Mouse (Mus musculus) cerebellum, postnatal 4 days (tissue): ENCODE measurements around the gene Slc38a2.

Source experiments
- DNase-seq, 2 experiments: peaks; one replicate each; pipeline ENCODE4 v3.0.0; 2022; ENCODE audit warnings: low spot score in 2 of 2, mixed read lengths in 1 of 2

Gene Slc38a2

GRCm38 (mm10) chr15:96665889-96666288, 33.6 kb downstream of the Slc38a2 start:
- peak in 1 of 2 experiments; percentile 65 for DNase-seq

DNA sequence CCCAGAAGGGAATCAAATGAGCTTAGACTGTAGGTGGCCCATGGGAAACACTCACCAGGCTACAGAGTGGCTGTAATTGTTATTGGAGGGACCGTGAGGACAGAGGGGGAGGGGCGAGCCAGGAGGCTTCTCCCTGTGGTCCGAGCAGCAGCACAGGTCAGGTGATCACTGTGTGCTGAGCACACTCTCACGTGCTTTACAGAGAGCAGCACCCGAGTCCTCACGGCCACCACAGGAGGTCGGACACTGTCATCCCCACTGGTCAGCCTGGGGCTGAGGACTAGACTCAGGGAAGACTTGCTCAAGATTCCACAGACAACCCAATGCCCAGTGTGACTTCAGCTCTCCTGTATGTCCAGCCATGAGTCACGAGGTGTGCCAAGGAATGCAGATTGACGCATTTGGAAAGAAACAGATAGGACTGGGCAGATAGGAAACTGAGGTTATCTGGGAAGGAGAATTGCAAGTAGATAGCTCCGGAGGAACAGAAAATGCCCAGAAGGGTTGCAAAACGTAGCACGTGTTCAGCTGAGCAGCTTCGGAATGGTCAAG, 38.9 kb downstream of the Slc38a2 start:
- DNase-seq = no peak

DNA sequence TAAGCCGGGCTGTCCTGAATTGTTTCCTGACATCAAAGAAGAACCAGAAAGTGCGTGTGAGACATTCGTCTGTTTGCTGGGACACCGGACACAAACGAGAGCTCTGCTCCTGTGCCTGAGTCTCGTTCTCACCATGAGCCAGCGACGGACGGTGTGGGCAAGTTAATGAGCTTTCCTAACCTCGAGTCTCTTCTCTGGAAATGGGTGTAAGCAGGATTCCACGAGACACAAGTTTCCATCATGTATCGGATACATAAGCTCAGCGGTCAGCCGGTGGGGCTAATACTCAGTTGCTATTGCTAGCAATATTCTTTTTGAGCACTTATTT, 41.3 kb downstream of the Slc38a2 start:
- DNase-seq = no peak

DNA sequence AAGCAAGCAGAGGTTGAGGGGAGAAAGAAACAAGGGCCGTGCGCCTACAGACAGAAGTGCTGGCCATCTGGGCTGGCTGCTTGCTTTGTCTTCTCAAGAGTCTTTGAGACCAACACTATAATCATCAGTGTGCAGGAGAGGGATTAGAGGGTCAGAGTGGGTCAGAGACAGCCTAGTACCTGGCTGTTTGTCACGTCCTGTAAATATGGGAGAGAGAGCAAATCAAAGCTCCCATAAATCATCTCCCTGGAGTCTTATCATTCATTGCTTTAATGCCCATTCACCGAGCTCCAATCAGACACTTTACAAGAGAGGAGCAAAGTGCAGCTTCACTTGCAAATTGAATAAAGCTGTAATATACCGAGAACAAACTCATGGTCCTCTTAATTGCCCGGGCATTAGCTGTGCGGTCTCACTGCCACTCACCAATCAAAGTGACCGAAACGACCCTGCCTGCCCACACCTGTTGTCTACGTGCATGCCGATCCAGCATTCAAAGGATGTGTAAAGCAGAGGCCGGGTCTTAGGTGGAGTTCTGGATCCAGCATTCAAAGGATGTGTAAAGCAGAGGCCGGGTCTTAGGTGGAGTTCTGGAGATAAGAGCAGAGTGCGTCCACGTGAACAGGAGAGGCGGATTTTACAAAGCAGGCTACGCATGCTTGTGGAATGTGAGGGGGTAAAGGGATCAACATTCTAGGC, 41.8 kb downstream of the Slc38a2 start:
- DNase-seq = no peak

DNA sequence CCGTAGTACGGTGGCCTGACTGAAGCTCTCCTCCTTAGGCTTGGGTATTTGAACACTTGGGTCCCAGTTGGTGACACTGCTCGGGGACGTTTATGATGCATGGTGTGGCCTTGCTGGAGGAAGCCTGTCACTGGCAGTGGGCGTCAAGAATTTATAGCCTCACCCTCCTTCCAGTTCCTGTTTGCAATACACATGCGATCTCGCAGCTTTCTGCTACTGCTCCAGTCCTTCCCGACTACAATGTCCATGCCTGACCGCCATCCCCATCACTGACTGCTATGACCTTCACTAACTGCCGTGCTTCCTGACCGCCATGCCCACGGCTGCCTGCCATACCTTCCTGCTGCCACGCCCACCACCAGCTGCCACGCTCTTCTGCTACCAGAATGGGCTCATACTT, 44.0 kb downstream of the Slc38a2 start:
- no peak for DNase-seq

GRCm38 (mm10) chr15:96654714-96655113, 44.8 kb downstream of the Slc38a2 start:
- no peak for DNase-seq

DNA sequence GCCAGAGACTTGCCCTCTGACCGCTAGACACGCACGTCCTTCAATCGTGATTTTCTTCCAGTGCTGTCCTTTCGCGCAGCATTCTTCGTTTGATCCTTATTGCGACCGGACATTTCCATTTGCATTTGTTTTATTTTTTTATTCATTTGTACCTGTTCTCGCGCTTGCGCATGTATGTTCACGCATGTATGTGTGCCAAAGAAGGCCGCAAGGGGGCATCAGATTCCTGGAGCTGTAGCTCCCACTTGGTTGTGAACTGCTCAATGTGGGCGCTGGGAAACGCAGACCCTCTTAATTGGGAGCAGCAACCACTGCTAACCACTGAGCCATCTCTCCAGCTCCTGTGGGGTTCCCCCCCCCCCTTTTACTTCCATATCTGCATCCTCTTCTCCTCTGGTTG, 46.5 kb downstream of the Slc38a2 start:
- DNase-seq = no peak

- DNase-seq = peak in 1 of 2 experiments; percentile 35
Measured at GRCm38 (mm10) chr15:96652531-96652930, 47.0 kb downstream of the Slc38a2 start.

GRCm38 (mm10) chr15:96647376-96647775, 52.2 kb downstream of the Slc38a2 start:
- no peak for DNase-seq

- peak; percentile 42 to 73 for DNase-seq
Measured at GRCm38 (mm10) chr15:96642436-96643405, 56.8 kb downstream of the Slc38a2 start, which contains the start of gene Slc38a1. Gene Slc38a1, minus strand, starts transcription at chr15:96642913.

- peak in 1 of 2 experiments; percentile 36 for DNase-seq
Measured at GRCm38 (mm10) chr15:96641821-96642435, 57.6 kb downstream of the Slc38a2 start.

DNA sequence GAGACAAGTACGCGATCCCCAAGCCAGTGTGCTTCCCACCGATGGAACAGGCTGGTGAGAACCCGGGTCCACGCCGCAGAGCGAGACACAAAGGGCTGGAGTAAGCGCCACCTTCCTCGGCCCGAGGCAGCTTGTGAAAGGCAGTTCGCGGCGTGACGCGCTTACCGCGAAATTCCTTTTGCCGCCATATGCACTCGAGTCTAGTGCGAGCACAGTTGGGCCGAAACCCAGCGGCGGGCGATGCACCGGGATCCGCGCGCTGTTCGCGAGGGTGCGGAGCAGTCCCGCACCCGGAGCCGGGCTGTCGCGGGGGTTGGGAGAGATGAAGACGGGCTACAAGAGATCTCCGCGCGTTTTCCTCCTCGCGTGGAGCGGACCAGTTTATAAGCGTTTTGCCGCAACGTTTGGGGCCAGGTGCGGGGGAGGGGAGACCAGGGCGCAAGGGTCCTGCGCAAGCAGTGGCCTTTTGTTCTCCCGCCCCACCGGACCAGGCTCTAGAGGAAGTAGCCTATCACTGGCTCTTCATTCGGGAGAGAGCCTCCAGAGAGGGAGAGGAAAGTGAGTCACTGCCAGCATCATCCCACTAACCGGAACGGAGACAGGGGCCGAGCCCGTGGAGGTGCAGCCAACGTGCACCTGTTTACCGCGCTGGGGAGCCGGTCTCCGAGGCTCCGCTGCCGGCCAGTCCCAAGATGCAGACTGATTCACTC, 58.3 kb downstream of the Slc38a2 start:
- peak; percentile 28 to 71 for DNase-seq

GRCm38 (mm10) chr15:96640291-96640985, 59.1 kb downstream of the Slc38a2 start:
- no peak for DNase-seq

DNA sequence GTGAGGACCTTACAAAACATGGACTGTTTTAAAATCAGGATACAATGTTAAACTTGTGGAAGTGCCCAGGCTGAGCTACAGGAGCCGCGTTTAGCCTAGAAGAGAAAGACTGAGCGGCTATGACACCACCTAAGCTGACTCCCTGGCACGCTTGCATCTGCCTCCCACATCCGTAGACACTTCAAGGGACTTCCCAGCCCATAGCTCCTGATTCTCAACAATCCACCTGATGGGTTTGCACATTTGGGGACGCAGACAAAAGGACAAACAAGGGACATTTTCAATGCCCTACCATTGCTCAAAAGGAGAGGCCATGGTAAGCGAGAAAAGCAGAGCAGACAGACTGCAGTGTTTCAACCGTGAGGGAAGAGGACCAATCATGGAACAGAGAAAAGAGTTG, 59.9 kb downstream of the Slc38a2 start:
- DNase-seq = no peak

DNA sequence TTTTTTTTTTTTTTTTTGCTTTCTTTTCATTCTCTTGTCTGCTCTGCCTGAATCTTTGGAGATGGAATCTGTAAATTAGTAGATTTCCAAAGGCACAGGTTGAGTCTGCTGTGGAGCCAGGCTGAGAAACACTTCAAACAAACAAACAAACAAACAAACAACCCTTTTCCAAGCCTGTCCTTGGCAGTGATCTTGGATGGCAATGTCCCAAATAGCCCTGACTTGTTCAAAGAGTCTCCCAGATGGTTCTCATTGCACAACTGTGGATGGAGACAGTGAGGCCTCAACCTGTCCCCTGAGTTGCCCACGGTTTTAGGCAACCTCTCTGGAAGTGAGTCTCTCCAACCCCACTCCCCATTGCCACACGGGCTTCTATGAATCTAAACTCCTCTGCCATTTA, 60.9 kb downstream of the Slc38a2 start:
- DNase-seq = no peak

DNA sequence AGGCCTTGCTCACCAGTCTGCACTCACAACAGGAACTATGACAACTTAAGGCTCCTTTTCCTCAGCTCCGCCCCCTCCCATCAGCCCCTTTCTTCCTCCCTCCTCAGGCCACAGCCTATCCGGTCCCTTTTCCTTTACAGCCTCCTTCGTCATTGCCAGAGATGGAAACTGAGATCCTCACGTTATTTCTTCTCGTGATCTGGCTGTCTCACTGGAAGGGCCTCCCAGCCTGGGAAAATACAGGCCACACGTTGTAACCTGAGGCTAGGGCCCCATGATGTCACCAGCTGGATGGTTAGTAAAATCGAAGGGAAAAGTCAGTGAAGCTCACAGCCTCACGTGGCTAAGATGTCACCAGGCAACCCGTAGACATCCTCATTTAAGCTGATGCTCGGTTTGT, 61.4 kb downstream of the Slc38a2 start:
- DNase-seq = no peak
